Mouse (Mus musculus) intestine, embryonic 16.5 days (tissue): ENCODE results near the gene Cdc42bpg. TPM values are rescaled to one million over a fixed set of nuclear protein-coding genes. Genes with fewer than 3 reads are reported as not detected.

ENCODE experiments used
- ATAC-seq: fragments of 200-750 bp; cut with Nextera tagmentation; 2 replicates; pipeline ENCODE4 v1.8.0; 2017; ENCODE audit warnings: moderate TSS enrichment, moderate library complexity
- H3K27ac ChIP-seq: fragments of 300-500 bp; sonication (generic); 2 replicates; pipeline ENCODE4 v1.5.1; 2014; ENCODE audit warnings: mild to moderate bottlenecking, low read length
- H3K27me3 ChIP-seq: fragments of 300-500 bp; sonication (generic); replicated peaks from 2 replicates; pipeline ENCODE4 v1.6.1; 2014; ENCODE audit warnings: low read length, control low read depth, mixed read lengths; ENCODE audit not compliant: control insufficient read depth, insufficient read depth
- H3K36me3 ChIP-seq: fragments of 300-500 bp; sonication (generic); 2 replicates; pipeline ENCODE4 v1.6.1; 2014; ENCODE audit warnings: low read length, control low read depth; ENCODE audit not compliant: control insufficient read depth, insufficient read depth
- H3K4me1 ChIP-seq: fragments of 300-500 bp; sonication (generic); 2 replicates; pipeline ENCODE4 v1.6.1; 2014; ENCODE audit warnings: low read length, control low read depth, mixed read lengths; ENCODE audit not compliant: control insufficient read depth, insufficient read depth
- H3K4me2 ChIP-seq: fragments of 300-500 bp; sonication (generic); 2 replicates; pipeline ENCODE4 v1.6.1; 2014; ENCODE audit warnings: low read depth, low read length, control low read depth
- H3K4me3 ChIP-seq: fragments of 300-500 bp; sonication (generic); 2 replicates; pipeline ENCODE4 v1.5.1; 2014; ENCODE audit warnings: mild to moderate bottlenecking, low read length
- H3K9ac ChIP-seq: fragments of 300-500 bp; sonication (generic); 2 replicates; pipeline ENCODE4 v1.6.1; 2014; ENCODE audit warnings: low read depth, low read length
- H3K9me3 ChIP-seq: fragments of 300-500 bp; sonication (generic); 2 replicates; pipeline ENCODE4 v1.6.1; 2016; ENCODE audit warnings: low read length, control low read depth; ENCODE audit not compliant: control insufficient read depth
- whole genome bisulfite sequencing: fragments of 180-500 bp; shearing (Covaris S2); extraction: QIAGEN DNeasy Blood & Tissue Kit; methylation state at CpG from one replicate; pipeline ENCODE4 v1.1.7; 2014; 5-methylcytosine and 5-hydroxymethylcytosine counted together
- polyA plus RNA-seq: library from polyadenylated mRNA; unstranded; fragments of >200 nt; fragmentation: Nextera tagmentation; extraction: Ambion mirVana; gene quantifications from 2 replicates; pipeline ENCODE4 v1.2.1, GENCODE M21; 2015

Gene Cdc42bpg
- polyA plus RNA-seq, 1 experiment from 2014 or later, result 1.2 TPM

DNA sequence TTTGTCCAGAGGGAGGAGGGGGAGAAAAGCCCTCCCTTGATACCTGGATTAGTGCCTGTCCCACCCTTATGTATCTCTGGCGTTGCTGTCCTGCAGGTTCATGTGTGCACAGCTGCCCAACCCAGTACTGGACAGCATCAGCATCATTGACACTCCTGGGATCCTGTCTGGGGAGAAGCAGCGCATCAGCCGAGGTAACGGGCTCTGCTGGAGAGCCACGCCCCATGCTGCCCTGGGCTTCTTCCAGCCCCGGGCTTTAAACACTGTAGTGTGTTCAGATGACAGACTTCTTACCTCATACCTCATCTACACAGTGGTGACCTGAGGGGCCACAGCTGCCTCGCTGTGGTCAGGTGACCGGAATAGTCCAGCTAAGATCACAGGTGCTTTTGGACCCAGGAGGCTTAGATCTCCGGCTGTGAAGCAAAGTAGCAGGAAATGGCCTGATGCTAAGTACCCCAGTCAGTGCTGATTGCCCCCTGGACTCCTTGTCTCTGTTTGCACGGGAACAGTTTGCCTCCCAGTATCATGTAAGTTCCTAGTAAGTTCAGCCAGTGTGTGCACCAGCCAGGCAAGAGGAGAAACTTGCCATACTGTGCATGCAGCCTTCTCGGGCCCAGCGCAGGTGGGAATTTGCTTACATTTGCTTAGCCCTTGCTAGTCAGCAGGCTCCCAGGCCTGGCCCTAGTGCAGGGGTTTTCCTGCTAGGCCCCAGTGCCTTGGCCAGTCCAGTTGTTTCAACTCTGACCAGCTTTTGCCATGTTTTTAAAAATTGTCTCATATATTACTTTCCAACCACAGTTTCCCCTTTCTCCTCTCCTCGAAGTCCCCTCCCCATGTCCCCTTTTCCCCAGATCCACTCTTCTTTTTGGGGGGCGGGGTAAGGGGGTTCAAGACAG, 24.9 kb upstream of the Cdc42bpg start:
- peak overlapping the region; percentile 40 for H3K27ac ChIP-seq
- 0 out of 2 replicates have a peak overlapping the region, but pooled peaks have one; percentile 2 for H3K4me2 ChIP-seq
- WGBS, result 71% methylated on average over 14 of the region's 14 CpGs
- 0 out of 2 replicates have a peak, but pooled peaks cover 4% of the 10 kb centered on the region for H3K36me3 ChIP-seq
- H3K27me3 ChIP-seq, result no peaks in the 10 kb centered on the region
- H3K4me1 ChIP-seq, result peaks cover 59% of the 10 kb centered on the region
- peak overlapping the region; percentile 13; the same call in 1 of the 2 replicates for H3K9ac ChIP-seq
- ATAC-seq, result no peak
- H3K9me3 ChIP-seq, result no peaks in the 10 kb centered on the region
- H3K4me3 ChIP-seq, result no peak overlapping the region

DNA sequence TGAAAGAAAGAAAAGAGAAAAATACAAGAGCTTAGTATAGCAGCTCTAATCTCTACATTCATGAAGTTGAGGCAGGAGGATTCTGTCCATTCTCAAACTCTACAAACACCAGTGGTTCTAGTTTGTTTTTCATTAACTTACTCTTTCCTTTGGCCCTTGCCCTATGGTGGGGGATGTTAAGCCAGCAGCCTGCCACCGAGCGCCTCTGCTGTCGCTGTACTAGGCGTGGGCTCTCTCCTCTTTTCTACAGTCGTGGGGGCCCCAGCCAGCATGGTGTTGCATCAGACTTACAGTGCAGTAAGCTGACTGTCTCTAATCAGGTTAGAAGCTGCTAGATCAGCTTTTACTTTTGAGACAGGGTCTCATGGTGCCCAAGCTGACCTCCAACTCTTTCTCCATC, 23.3 kb upstream of the Cdc42bpg start:
- peaks cover 7% of the 10 kb centered on the region; the same call in 1 of the 2 replicates for H3K36me3 ChIP-seq
- H3K4me1 ChIP-seq, result peaks cover 64% of the 10 kb centered on the region
- peak overlapping the region; percentile 15; the same call in 1 of the 2 replicates for H3K9ac ChIP-seq
- no peaks in the 10 kb centered on the region for H3K9me3 ChIP-seq
- H3K27me3 ChIP-seq, result no peaks in the 10 kb centered on the region
- H3K4me3 ChIP-seq, result no peak overlapping the region
- WGBS, result 54% methylated on average over 5 of the region's 5 CpGs
- H3K4me2 ChIP-seq, result no peak overlapping the region; the same call in 1 of the 2 replicates
- peak; percentile 47 for ATAC-seq
- peak overlapping the region; percentile 89 for H3K27ac ChIP-seq

DNA sequence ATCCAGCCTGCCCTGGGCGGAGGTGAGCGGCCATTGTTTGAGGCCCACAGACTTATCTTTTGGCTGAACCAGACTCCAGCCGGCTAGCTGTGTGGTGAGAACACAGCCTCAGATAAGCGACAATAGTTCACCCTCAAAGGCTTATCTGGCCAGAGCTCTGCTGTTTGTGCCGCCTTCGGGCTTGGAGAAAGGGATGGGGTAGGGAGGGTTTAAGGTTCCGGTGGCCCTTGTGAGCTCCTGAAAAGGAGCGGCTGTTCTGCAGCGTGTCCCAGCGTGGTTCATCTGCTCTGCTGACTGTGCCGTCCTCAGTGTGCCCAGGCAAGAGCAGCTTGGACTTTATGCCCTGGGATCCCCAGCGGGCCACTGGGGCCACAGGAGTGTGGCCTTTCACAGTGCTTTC, 21.8 kb upstream of the Cdc42bpg start:
- WGBS, result 65% methylated on average over 12 of the region's 12 CpGs
- Histone ChIP-seq H3K9me3 (no peaks in the 10 kb centered on the region), H3K9ac (peak overlapping the region; percentile 52; the same call in 1 of the 2 replicates), H3K36me3 (peaks cover 7% of the 10 kb centered on the region; the same call in 1 of the 2 replicates), H3K27ac (peak overlapping the region; percentile 89), H3K4me2 (0 out of 2 replicates have a peak overlapping the region, but pooled peaks have one; percentile 29), H3K27me3 (no peaks in the 10 kb centered on the region), H3K4me1 (peaks cover 56% of the 10 kb centered on the region), H3K4me3 (no peak overlapping the region; the same call in 1 of the 2 replicates)
- peak; percentile 31 for ATAC-seq

DNA sequence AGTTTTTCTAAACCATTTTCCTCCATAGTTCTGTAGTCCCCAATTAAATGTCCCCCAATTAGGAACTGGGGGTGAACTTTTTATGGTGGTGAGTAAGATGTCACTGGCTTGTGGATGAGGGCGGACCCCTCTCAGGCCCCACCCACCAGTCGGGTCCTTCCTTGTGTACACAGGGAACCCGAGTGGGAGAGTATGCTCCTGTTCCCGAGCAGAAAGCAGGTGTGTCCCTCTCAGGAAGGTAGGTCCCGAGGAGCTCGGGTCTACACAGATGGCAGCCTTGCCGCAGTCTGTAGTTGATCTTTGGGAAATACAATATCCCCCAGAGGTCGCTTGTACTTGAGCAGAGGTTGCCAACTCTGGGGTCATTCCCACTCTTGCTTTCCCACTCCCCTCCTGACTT, 21.0 kb upstream of the Cdc42bpg start:
- peaks cover 9% of the 10 kb centered on the region; the same call in 1 of the 2 replicates for H3K36me3 ChIP-seq
- peak overlapping the region; percentile 29; the same call in 1 of the 2 replicates for H3K4me2 ChIP-seq
- no peak overlapping the region for H3K4me3 ChIP-seq
- ATAC-seq, result peak; percentile 59
- WGBS, result 58% methylated on average over 8 of the region's 8 CpGs
- H3K4me1 ChIP-seq, result peaks cover 55% of the 10 kb centered on the region
- H3K27me3 ChIP-seq, result no peaks in the 10 kb centered on the region
- no peaks in the 10 kb centered on the region for H3K9me3 ChIP-seq
- H3K27ac ChIP-seq, result peak overlapping the region; percentile 89
- H3K9ac ChIP-seq, result peak overlapping the region; percentile 52

DNA sequence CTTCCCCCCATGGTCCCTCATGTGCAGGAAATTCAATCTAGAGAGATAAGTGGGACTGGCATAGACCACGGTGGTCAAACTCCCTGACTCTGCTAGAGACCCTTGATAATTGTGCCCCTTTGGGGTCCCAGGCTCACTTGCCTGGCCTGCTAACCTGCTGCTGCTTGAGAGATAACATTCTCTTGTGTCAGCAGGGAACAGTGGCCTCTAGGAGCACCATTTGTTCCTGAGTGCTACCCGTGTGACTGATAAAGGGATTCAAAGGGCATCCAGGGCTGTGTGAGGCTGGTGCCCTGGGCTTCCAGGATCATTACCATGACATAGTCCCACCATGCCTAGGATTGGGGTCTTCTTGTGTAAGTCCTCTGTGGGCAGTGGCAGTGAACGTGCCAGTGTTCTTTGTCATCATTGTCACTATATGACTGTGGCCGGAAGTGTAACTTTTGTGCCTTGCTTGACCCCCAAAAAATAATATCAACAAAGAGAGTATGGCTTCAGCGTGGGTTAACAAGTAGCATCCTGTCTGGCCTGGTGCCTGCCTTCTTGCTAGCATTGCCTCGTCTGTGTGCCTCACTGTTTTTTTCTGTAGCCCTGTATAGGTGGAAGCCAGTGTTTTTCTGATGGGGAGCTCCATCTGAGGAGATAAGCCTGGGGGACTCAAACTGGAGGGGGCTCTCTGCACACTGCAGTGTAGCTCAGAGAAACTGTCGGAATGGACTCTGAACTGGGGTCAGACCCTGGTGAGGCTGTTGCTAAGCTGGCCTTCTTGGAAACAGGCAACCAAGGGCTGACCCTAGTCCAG, 20.4 kb upstream of the Cdc42bpg start:
- H3K36me3 ChIP-seq, result peaks cover 9% of the 10 kb centered on the region; the same call in 1 of the 2 replicates
- H3K4me2 ChIP-seq, result peak overlapping the region; percentile 29; the same call in 1 of the 2 replicates
- H3K27ac ChIP-seq, result peak overlapping the region; percentile 89
- H3K9ac ChIP-seq, result peak overlapping the region; percentile 52
- peak; percentile 72 for ATAC-seq
- no peaks in the 10 kb centered on the region for H3K9me3 ChIP-seq
- no peaks in the 10 kb centered on the region for H3K27me3 ChIP-seq
- WGBS, result 59% methylated on average over 7 of the region's 7 CpGs
- H3K4me3 ChIP-seq, result no peak overlapping the region
- H3K4me1 ChIP-seq, result peaks cover 52% of the 10 kb centered on the region

DNA sequence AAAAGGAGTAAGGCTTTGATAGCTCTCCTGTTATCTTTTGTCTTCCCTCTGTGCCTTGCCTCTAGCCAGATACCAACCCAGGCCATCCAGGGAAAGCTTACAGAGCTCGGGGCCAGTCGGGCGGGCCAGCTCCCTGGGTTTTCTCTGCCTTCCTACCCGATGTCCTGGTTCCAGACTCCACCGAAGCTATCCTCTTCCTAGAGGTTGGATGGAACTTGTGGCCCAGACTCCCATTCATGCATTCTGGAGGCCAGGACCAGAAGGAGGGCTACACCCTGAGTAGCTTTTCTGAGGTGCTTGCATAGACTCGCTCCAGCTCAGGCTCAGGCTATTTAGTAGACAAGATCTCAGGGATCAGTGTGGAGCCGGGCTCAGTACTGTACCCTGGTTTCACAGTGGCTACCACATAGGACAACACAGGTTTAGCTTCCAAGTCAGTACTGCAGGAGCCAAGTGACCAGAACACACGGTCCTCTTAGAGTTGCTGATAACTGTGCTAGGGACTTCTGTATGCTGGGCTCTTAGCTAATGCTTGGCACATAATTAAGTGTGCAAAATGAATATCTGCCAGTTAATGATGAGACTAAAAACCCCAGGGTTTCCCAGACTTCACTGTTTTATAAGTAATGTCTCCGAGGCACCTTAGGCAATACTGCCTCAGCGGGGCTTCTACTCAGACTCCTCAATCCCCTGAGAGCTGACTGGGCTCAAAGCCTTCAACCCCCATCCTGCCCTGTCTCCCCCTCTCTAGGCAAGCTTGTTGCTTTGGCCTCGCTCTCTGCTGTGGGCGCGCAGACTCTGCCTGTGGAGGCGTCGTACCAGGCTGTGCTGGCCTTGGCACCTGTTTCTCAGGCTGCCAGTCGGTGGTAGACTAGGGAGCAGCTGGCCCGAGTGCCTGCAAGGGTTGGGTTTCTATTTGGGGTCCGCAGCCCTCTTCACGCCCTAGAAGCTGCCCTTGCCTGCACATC, 19.5 kb upstream of the Cdc42bpg start:
- Histone ChIP-seq H3K4me3 (no peak overlapping the region), H3K9ac (peak overlapping the region; percentile 52), H3K9me3 (no peaks in the 10 kb centered on the region), H3K36me3 (peaks cover 9% of the 10 kb centered on the region; the same call in 1 of the 2 replicates), H3K4me1 (peaks cover 55% of the 10 kb centered on the region), H3K27ac (peak overlapping the region; percentile 89), H3K27me3 (no peaks in the 10 kb centered on the region), H3K4me2 (no peak overlapping the region)
- no peak for ATAC-seq
- 86% methylated on average over 19 of the region's 19 CpGs for WGBS

DNA sequence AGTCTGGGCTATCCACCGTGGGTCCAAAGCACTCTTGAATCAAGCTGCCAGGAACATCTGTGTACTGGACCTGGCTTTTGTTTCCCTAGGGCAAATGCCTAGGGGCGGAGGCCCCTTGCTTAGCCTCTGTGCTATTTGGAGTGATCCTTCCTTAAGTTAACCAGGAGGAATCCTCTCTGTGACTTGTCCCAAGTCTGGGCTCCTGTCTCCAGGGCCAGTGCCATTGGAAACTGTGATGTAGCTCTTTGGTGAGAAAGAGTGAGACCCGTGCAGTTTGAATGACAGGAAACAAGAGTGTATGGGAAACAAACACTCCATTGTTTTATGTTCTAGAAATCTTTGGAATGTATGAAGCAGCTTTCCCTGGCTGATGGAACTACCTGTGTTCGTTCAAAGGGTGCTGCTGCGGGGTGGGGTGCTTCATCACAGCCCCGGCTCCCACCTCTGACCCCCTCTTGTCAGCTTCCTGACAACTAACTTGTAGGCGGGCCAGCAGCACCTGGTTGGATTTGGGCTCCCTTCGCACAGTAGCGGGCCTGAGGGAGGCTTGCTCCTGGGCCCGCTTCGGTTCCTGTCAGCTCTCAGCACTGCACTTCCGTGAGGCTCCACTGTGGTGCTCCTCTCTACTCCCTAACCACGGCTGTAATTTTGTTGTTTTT, 17.9 kb upstream of the Cdc42bpg start:
- Histone ChIP-seq H3K4me2 (no peak overlapping the region), H3K27ac (no peak overlapping the region; the same call in 1 of the 2 replicates), H3K4me1 (peaks cover 64% of the 10 kb centered on the region), H3K9ac (no peak overlapping the region), H3K27me3 (no peaks in the 10 kb centered on the region), H3K4me3 (no peak overlapping the region), H3K36me3 (peaks cover 9% of the 10 kb centered on the region), H3K9me3 (no peaks in the 10 kb centered on the region)
- no peak for ATAC-seq
- 69% methylated on average over 13 of the region's 13 CpGs for WGBS

DNA sequence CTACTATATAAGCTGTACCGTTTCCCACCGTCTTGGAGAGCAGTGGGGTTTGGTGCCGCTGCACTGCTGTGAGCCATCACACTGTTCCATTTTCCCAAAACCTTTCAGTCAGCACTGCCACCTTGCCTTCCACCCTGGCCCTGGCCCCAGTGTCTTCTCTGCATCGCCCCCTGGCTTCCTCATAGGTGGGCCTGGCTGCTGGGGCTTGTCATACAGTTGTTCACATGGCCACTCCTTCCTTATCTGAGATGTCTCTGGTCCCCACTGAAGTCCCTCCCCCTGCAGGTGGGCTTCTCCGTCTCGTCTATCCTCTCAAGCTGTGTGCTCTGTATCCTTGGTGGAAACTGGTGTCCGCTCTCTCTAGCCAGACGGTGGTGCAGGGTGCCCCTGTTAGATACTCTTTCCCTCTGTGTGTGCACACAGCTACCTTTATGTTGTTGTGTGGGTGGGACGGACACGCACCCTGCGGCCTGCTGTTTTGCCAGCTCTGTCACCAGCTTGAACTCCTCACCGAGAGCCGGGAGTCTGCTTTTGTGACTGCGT, 16.5 kb upstream of the Cdc42bpg start:
- Histone ChIP-seq H3K27me3 (no peaks in the 10 kb centered on the region), H3K36me3 (peaks cover 12% of the 10 kb centered on the region), H3K27ac (peak overlapping the region; percentile 79), H3K4me3 (no peak overlapping the region), H3K4me2 (no peak overlapping the region), H3K9me3 (no peaks in the 10 kb centered on the region), H3K9ac (0 out of 2 replicates have a peak overlapping the region, but pooled peaks have one; percentile 4), H3K4me1 (peaks cover 57% of the 10 kb centered on the region)
- 88% methylated on average over 14 of the region's 14 CpGs for WGBS
- ATAC-seq, result no peak
